Comparison of ENCODE assay signal across 8 mouse cellular contexts in genomic region chr11:59664818-59665217, GRCm38 (mm10). TPM values are rescaled to one million over a fixed set of nuclear protein-coding genes. Genes with fewer than 3 reads are reported as not detected.
DNase-seq lines count a peak whose midpoint lies in the region; ATAC-seq and TF ChIP-seq lines count a peak whose summit lies in the region.

No protein-coding gene starts in this region.

- peaks cover 22% of the 10 kb centered on the region for H3K4me1 ChIP-seq in liver, adult 2 months (ENCODE audit: control insufficient read depth, insufficient read depth, low read length)
- H3K4me1 ChIP-seq in embryonic fibroblast, embryonic 13.5 days (ENCODE audit: control insufficient read depth, insufficient read depth, low read length) = peaks cover 14% of the 10 kb centered on the region
- peaks cover 51% of the 10 kb centered on the region for H3K4me1 ChIP-seq in heart, postnatal 0 days (ENCODE audit: control insufficient read depth, insufficient read depth)
- peaks cover 37% of the 10 kb centered on the region for H3K4me1 ChIP-seq in lung, adult 2 months (ENCODE audit: control insufficient read depth, insufficient read depth, low read length)

- no peaks in the 10 kb centered on the region for H3K36me3 ChIP-seq in liver, adult 2 months (ENCODE audit: control insufficient read depth, insufficient read depth, low read length)
- no peaks in the 10 kb centered on the region for H3K36me3 ChIP-seq in heart, postnatal 0 days (replicated peaks; ENCODE audit: control insufficient read depth, insufficient read depth, low read length)

- H3K9ac ChIP-seq in liver, adult 2 months (ENCODE audit: low read depth, low read length) = no peak overlapping the region
- peak overlapping the region; percentile 89; the same call in 1 of the 2 replicates for H3K9ac ChIP-seq in heart, postnatal 0 days (replicated peaks; ENCODE audit: low read depth, low read length)

- H3K4me2 ChIP-seq in heart, postnatal 0 days (ENCODE audit: low read depth, low read length) = peak overlapping the region; percentile 93

- TF ChIP-seq CTCF in liver, adult 2 months (IDR thresholded peaks at IDR 0.05; ENCODE audit: low read depth, low read length) = no peak
- no peak for TF ChIP-seq CTCF in embryonic fibroblast, embryonic 13.5 days (IDR thresholded peaks at IDR 0.05; ENCODE audit: borderline replicate concordance, insufficient read depth, low read length)
- no peak for TF ChIP-seq CTCF in heart, postnatal 0 days (IDR thresholded peaks at IDR 0.05; ENCODE audit: low read depth)
- TF ChIP-seq CTCF in lung, adult 2 months (IDR thresholded peaks at IDR 0.05; ENCODE audit: insufficient read depth, low read length) = no peak

- no peak for TF ChIP-seq EP300 in heart, postnatal 0 days (IDR thresholded peaks at IDR 0.05; ENCODE audit: low read depth)

- peak; percentile 59 for ATAC-seq in heart, postnatal 0 days (ENCODE audit: insufficient read depth, low read depth)
- no peak for ATAC-seq in erythroblast, adult 5-6 weeks (replicated peaks; ENCODE audit: low FRiP score, poor library complexity, severe bottlenecking)

- WGBS in liver, adult 2 months = 81% methylated on average over 3 of the region's 3 CpGs
- WGBS in heart, postnatal 0 days = 9% methylated on average over 3 of the region's 3 CpGs
- 13% methylated on average over 3 of the region's 3 CpGs for WGBS in lung, adult 2 months

- H3K4me3 ChIP-seq in liver, adult 2 months (ENCODE audit: insufficient read depth, low read depth, low read length) = no peak overlapping the region
- H3K4me3 ChIP-seq in embryonic fibroblast, embryonic 13.5 days (ENCODE audit: insufficient read depth, low read length) = peak overlapping the region; percentile 99
- peak overlapping the region; percentile 82 for H3K4me3 ChIP-seq in heart, postnatal 0 days (ENCODE audit: low read depth, low read length)
- no peak overlapping the region for H3K4me3 ChIP-seq in lung, adult 2 months (replicated peaks; ENCODE audit: extremely low read depth, low read depth, low read length)

- no peaks in the 10 kb centered on the region for H3K27me3 ChIP-seq in liver, adult 2 months (ENCODE audit: control insufficient read depth, insufficient read depth, low read length)
- no peaks in the 10 kb centered on the region for H3K27me3 ChIP-seq in heart, postnatal 0 days (ENCODE audit: control insufficient read depth, insufficient read depth, low read length)

- H3K79me2 ChIP-seq in liver, adult 2 months (ENCODE audit: control insufficient read depth, insufficient read depth, low read length) = peaks cover 23% of the 10 kb centered on the region; the same call in 1 of the 2 replicates

- DNase-seq in liver, adult 2 months (ENCODE audit: extremely low read depth, low read depth, low spot score) = peak; percentile 36
- DNase-seq in liver = no peak
- DNase-seq in heart, postnatal 0 days (ENCODE audit: low spot score) = peak; percentile 89
- peak; percentile 83 for DNase-seq in kidney, postnatal 14 days
- DNase-seq in lung, adult 2 months = no peak
- DNase-seq in right cerebral cortex, postnatal 14 days = peak; percentile 12

- H3K27ac ChIP-seq in liver, adult 2 months (replicated peaks; ENCODE audit: insufficient read depth, low read depth, low read length) = no peak overlapping the region
- peak overlapping the region; percentile 96 for H3K27ac ChIP-seq in embryonic fibroblast, embryonic 13.5 days (ENCODE audit: insufficient read depth, low read length)
- H3K27ac ChIP-seq in heart, postnatal 0 days (ENCODE audit: low read depth) = peak overlapping the region; percentile 97

- TF ChIP-seq POLR2A in liver, adult 2 months (IDR thresholded peaks at IDR 0.05; ENCODE audit: extremely low read depth, insufficient read depth, low read length) = no peak
- TF ChIP-seq POLR2A in embryonic fibroblast, embryonic 13.5 days (IDR thresholded peaks at IDR 0.05; ENCODE audit: low read depth, low read length) = peak; percentile 65
- TF ChIP-seq POLR2A in lung, adult 2 months (IDR thresholded peaks at IDR 0.05; ENCODE audit: borderline replicate concordance, extremely low read depth, low read depth, low read length) = peak; percentile 65; the same call in 1 of the 2 replicates

- H3K9me3 ChIP-seq in heart, postnatal 0 days (replicated peaks; ENCODE audit: control insufficient read depth, low read length) = no peaks in the 10 kb centered on the region

RNA-seq across cellular contexts. Expression of gene Mprip, which starts 3.7 kb away (rescaled TPM):
- total RNA-seq in liver, adult 2 months (2014; rRNA removed) = 29.0 and 32.6 TPM in 2 replicates
- 36.7 and 58.4 TPM in 2 replicates for polyA plus RNA-seq in liver, adult 2 months (2012; rRNA removed)
- 233 and 249 TPM in 2 replicates for polyA plus RNA-seq in embryonic fibroblast, embryonic 13.5 days (2011; ENCODE audit: insufficient read length, low read depth, missing spikeins)
- total RNA-seq in heart, postnatal 0 days (2014; rRNA removed; ENCODE audit: low replicate concordance) = 132 and 135 TPM in 2 replicates
- polyA plus RNA-seq in heart, postnatal 0 days (2015; fragmentation: Nextera tagmentation; extraction: Ambion mirVana) = 32.5 and 35.9 TPM in 2 replicates
- polyA plus RNA-seq in lung, adult 2 months (2012; rRNA removed) = 164 and 239 TPM in 2 replicates
- 5.6 and 20.9 TPM in 2 replicates for total RNA-seq in erythroblast, adult 5-6 weeks (2015; ENCODE audit: low replicate concordance)
- 10.6 and 21.7 TPM in 2 replicates for total RNA-seq in erythroblast, adult 5-6 weeks (2017; ENCODE audit: low replicate concordance)

Comparison
In these comparisons a context has a peak if more than half of its experiments do, and no peak if none do; other contexts are left out.
1. DNase-seq: peak in liver, adult 2 months (single experiment), heart, postnatal 0 days (single experiment), kidney, postnatal 14 days (single experiment) and right cerebral cortex, postnatal 14 days (single experiment); none in liver (single experiment) and lung, adult 2 months (single experiment).
2. H3K4me3 ChIP-seq: peak in embryonic fibroblast, embryonic 13.5 days (single experiment) and heart, postnatal 0 days (single experiment); none in liver, adult 2 months (single experiment) and lung, adult 2 months (single experiment).